Mouse (Mus musculus): ENCODE measurements around the gene Kng2. TPM values are rescaled to one million over a fixed set of nuclear protein-coding genes. Genes with fewer than 3 reads are reported as not detected.
"Not testable (repeated sequence)": the region's sequence is repeated elsewhere in the genome, so short reads cannot be mapped to it uniquely, and the experiment has no call there.

Kng2 gene
- polyA plus RNA-seq, 1 experiment from 2014 or later, result 0.78 TPM

DNA sequence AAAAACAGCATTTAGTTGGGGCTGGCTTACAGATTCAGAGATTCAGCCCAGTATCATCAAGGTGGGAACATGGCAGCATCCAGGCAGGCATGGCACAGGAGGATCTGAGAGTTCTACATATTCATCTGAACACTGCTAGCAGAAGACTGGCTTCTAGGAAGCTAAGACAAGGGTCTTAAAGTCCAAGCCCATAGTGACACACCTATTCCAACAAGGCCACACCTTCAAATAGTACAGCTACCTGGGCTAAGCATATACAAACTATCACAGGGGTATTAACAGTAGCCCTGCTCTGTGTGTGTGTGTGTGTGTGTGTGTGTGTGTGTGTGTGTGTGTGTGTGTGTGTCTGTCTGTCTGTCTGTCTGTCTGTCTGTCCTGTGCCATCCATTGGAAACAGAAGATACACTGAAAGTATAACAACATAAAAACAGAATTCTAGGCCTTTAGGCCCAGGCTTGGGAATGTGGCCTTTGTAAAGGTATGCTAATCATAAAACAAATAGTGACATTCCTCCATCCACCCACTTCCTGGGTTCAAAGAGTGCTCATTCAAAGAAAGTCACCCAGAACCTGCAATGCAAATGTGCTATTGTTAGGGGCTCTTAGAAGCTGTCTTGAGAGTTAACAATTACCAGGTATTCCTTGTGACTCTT, 87.3 kb downstream of the Kng2 start:
- H3K9me3 ChIP-seq (ENCODE audit: control insufficient read depth, low read length); H3K9ac ChIP-seq (replicated peaks; ENCODE audit: low read depth, low read length); H3K4me1 ChIP-seq (ENCODE audit: control insufficient read depth, insufficient read depth, low read length); H3K27ac ChIP-seq (ENCODE audit: low read depth, low read length); H3K36me3 ChIP-seq (ENCODE audit: control insufficient read depth, insufficient read depth, low read length); H3K4me3 ChIP-seq (ENCODE audit: low read depth, low read length); H3K27me3 ChIP-seq (ENCODE audit: control insufficient read depth, insufficient read depth, low read length); ATAC-seq (ENCODE audit: low read depth); H3K4me2 ChIP-seq (ENCODE audit: low read depth, low read length): not testable (repeated sequence)

DNA sequence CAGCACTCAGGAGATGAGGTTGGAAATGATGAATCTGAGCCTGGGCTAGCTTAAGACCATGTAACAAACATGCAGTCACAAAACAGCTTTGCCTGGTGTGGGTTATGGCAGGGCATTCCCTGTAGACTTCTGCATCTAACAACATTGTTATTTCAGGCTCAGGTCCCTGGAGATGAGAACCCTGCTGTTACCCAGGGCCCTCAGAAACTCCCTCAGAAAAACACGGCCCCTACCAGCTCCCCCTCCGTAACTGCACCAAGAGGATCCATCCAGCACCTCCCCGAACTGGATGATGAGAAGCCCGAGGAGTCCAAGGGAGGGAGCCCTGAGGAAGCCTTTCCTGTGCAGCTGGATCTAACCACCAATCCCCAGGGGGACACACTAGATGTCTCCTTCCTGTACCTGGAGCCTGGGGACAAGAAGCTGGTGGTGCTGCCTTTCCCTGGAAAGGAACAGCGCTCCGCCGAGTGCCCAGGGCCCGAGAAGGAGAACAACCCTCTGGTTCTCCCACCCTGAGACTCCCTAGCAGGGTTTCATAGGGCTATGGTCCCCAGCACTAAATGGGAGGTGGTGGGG, 90.1 kb downstream of the Kng2 start:
- no peak overlapping the region for H3K4me3 ChIP-seq (ENCODE audit: low read depth, low read length)
- H3K4me1 ChIP-seq (ENCODE audit: control insufficient read depth, insufficient read depth, low read length), result no peaks in the 10 kb centered on the region
- no peak overlapping the region for H3K9ac ChIP-seq (replicated peaks; ENCODE audit: low read depth, low read length)
- H3K27ac ChIP-seq (ENCODE audit: low read depth, low read length), result no peak overlapping the region
- H3K36me3 ChIP-seq (ENCODE audit: control insufficient read depth, insufficient read depth, low read length), result no peaks in the 10 kb centered on the region
- WGBS, result 89% methylated on average over 8 of the region's 8 CpGs
- no peaks in the 10 kb centered on the region for H3K9me3 ChIP-seq (ENCODE audit: control insufficient read depth, low read length)
- no peak overlapping the region for H3K4me2 ChIP-seq (ENCODE audit: low read depth, low read length)
- no peak for ATAC-seq (ENCODE audit: low read depth)
- no peaks in the 10 kb centered on the region for H3K27me3 ChIP-seq (ENCODE audit: control insufficient read depth, insufficient read depth, low read length)

DNA sequence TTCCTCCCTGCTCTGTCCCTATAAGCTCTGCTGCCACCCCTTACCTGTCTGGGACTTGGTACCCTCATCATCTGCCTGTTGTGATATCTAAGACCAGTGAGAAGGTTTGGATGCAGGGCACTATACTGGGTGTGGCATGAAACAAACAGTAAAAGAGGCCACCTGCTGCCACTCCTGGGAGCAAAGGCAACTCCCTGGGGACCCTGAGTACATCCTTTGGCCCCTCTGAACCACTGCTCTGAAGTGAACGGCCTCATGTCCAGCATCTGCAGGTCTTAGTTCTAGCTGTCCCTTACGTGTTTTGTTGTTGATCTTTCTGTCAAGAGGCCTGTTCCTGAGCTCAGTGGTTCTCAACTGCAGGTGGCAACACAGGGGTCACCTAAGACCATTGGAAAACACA, 90.7 kb downstream of the Kng2 start:
- H3K9me3 ChIP-seq (ENCODE audit: control insufficient read depth, low read length), result no peaks in the 10 kb centered on the region
- no peak overlapping the region for H3K4me2 ChIP-seq (ENCODE audit: low read depth, low read length)
- H3K4me1 ChIP-seq (ENCODE audit: control insufficient read depth, insufficient read depth, low read length), result no peaks in the 10 kb centered on the region
- H3K4me3 ChIP-seq (ENCODE audit: low read depth, low read length), result no peak overlapping the region
- no peak overlapping the region for H3K9ac ChIP-seq (replicated peaks; ENCODE audit: low read depth, low read length)
- WGBS, result 80% methylated on average over 2 of the region's 2 CpGs
- H3K27me3 ChIP-seq (ENCODE audit: control insufficient read depth, insufficient read depth, low read length), result no peaks in the 10 kb centered on the region
- H3K36me3 ChIP-seq (ENCODE audit: control insufficient read depth, insufficient read depth, low read length), result no peaks in the 10 kb centered on the region
- no peak for ATAC-seq (ENCODE audit: low read depth)
- no peak overlapping the region for H3K27ac ChIP-seq (ENCODE audit: low read depth, low read length)

DNA sequence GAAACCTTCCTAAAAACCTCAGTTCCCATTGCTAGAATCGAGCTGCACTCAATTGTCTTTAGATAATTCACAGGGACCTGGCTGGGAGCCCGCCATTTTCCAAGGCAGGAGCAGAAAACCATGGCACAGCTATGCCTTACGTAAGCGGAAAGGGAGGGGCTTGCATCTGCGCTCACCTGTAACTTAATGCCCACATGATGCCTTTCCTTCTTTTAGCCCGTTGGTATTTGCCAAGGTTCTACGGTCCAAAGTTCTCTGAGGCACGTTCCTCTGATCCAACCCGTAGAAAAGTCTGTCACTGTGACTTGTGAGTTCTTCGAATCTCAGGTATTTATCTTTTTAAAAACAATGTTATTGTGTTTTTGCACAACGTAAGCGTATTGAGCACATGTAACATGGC, 91.7 kb downstream of the Kng2 start:
- WGBS, result 94% methylated on average over 12 of the region's 12 CpGs
- H3K4me2 ChIP-seq (ENCODE audit: low read depth, low read length), result no peak overlapping the region
- H3K9me3 ChIP-seq (ENCODE audit: control insufficient read depth, low read length), result no peaks in the 10 kb centered on the region
- no peak overlapping the region for H3K4me3 ChIP-seq (ENCODE audit: low read depth, low read length)
- H3K9ac ChIP-seq (replicated peaks; ENCODE audit: low read depth, low read length), result no peak overlapping the region
- H3K36me3 ChIP-seq (ENCODE audit: control insufficient read depth, insufficient read depth, low read length), result no peaks in the 10 kb centered on the region
- no peaks in the 10 kb centered on the region for H3K4me1 ChIP-seq (ENCODE audit: control insufficient read depth, insufficient read depth, low read length)
- H3K27me3 ChIP-seq (ENCODE audit: control insufficient read depth, insufficient read depth, low read length), result no peaks in the 10 kb centered on the region
- ATAC-seq (ENCODE audit: low read depth), result no peak
- no peak overlapping the region for H3K27ac ChIP-seq (ENCODE audit: low read depth, low read length)

Other genes with a start within 250 kb of the Kng2 start
- not detected in 2 replicates for gene Crygs, start 217.9 kb downstream of the Kng2 start, polyA plus RNA-seq (2014; fragmentation: Nextera tagmentation; extraction: Ambion mirVana)
- gene Tbccd1, start 171.8 kb downstream of the Kng2 start, polyA plus RNA-seq (2014; fragmentation: Nextera tagmentation; extraction: Ambion mirVana), result 20.7 and 25.7 TPM in 2 replicates
- gene Dnajb11, start 171.6 kb downstream of the Kng2 start, polyA plus RNA-seq (2014; fragmentation: Nextera tagmentation; extraction: Ambion mirVana), result 90.2 and 103 TPM in 2 replicates
- 0.94 and 1.4 TPM in 2 replicates for gene Ahsg, start 138.2 kb downstream of the Kng2 start, polyA plus RNA-seq (2014; fragmentation: Nextera tagmentation; extraction: Ambion mirVana)
- gene Fetub, start 111.1 kb downstream of the Kng2 start, polyA plus RNA-seq (2014; fragmentation: Nextera tagmentation; extraction: Ambion mirVana), result not detected in 2 replicates
- gene Hrg, start 78.4 kb downstream of the Kng2 start, polyA plus RNA-seq (2014; fragmentation: Nextera tagmentation; extraction: Ambion mirVana), result 0.19 TPM in 1 of 2 replicates, not detected in the other
- gene Kng1, start 28.4 kb upstream of the Kng2 start, polyA plus RNA-seq (2014; fragmentation: Nextera tagmentation; extraction: Ambion mirVana), result 0.33 and 0.57 TPM in 2 replicates
- 395 and 401 TPM in 2 replicates for gene Eif4a2, start 78.0 kb upstream of the Kng2 start, polyA plus RNA-seq (2014; fragmentation: Nextera tagmentation; extraction: Ambion mirVana)
- gene Rfc4, start 98.3 kb upstream of the Kng2 start, polyA plus RNA-seq (2014; fragmentation: Nextera tagmentation; extraction: Ambion mirVana), result 35.7 and 36.8 TPM in 2 replicates
- not detected in 2 replicates for gene Adipoq, start 117.1 kb upstream of the Kng2 start, polyA plus RNA-seq (2014; fragmentation: Nextera tagmentation; extraction: Ambion mirVana)
- gene St6gal1, start 195.3 kb upstream of the Kng2 start, polyA plus RNA-seq (2014; fragmentation: Nextera tagmentation; extraction: Ambion mirVana), result 23.0 and 30.7 TPM in 2 replicates